Mouse (Mus musculus) kidney, adult 2 months (tissue): ENCODE results near the gene Tcf21.

Experiments used
- CTCF ChIP-seq: fragments of 200-500 bp; conservative IDR thresholded peaks from 2 replicates; pipeline ENCODE4 v1.5.1; 2011; ENCODE audit warnings: low read depth, mild to moderate bottlenecking, control low read depth, low read length, moderate library complexity, mixed read lengths; ENCODE audit not compliant: insufficient read depth, insufficient read length
- POLR2A ChIP-seq: fragments of 200-500 bp; IDR thresholded peaks from one replicate; pipeline ENCODE4 v1.6.1; 2011; ENCODE audit warnings: low read depth, low read length, control low read depth

DNA sequence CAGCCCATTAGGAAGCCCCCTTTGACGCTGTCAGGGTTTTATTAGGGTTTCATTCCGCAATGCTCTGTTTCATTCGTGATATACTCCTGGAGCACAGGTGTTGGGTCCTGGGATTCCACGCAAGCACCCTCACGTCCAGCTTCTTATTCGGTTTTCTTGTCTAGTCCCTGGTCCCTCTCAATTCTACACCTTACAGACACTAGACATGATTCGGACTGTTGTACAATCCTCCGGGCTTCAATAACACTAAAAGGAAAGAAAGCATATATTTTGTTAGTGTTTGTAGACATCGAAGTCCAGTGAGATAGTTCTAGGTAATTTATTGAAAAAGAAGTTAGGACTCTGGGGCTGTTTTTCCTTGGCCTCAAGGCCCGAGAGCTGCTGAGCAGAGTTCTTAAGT, 24.8 kb upstream of the Tcf21 start:
- no peak for TF ChIP-seq POLR2A
- no peak for TF ChIP-seq CTCF
